Mouse (Mus musculus): Measurements from ENCODE around the gene Suv39h2. TPM values are rescaled to one million over a fixed set of nuclear protein-coding genes. Genes with fewer than 3 reads are reported as not detected.

Gene Suv39h2
- total and polyA plus RNA-seq, 3 experiments = 13.9 to 16.0 TPM; not detected in 1

DNA sequence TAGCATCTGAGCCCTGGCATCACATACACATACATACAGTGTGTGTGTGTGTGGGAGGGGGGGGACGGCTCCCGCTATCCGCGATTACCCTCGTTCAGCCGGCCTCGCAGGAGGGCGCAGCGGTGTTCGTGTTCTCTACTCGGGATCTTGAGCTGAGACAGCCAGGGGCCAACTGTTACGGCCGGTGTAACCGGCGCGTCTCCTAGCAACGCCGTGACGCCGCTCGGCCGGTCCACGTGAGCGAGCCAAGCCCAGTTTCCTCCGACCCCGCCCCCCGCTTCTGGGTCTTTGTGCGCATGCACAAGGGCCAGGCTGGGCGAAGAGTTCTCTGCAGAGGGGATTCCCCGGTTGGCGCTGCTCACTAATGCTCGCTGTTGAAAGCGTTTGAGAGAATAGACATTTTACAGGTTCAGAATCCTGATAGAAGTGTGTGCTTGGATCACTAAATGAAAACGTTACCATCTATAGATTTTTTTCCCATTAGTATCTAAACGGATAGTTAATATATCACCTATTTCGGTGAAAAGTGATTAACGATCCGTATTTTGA lies 55.9 kb downstream of the Suv39h2 start (continued):
- TF ChIP-seq TAL1 (IDR thresholded peaks at IDR 0.05; ENCODE audit: low read length) (no peak), SIN3A (IDR thresholded peaks at IDR 0.05; ENCODE audit: low read length) (peak; percentile 99), MYB (IDR thresholded peaks at IDR 0.05; ENCODE audit: low read depth, low read length) (0 out of 2 replicates have a peak, but pooled peaks have one; percentile 28)

DNA sequence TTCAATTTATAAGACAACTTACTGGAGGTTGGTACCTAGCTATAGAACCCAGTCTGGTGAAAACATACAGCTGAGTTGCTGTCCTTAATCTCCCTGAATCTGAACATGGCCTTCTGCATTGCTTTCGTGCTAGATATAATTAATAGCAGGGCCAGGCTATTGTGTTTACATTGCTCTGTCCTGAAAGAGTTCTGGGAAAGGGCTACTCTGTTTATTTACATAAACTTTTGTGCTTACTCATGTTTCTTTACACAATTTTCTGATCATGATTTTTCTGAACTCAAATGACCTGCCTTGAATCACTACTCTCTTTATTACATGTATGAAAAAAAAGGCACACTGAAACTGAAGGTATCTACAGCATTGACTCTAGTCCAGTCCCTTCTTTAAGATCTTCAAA lies 59.2 kb downstream of the Suv39h2 start:
- no peak overlapping the region for H3K27ac ChIP-seq (ENCODE audit: control insufficient read depth, low read depth, low read length)
- no peak overlapping the region for H3K9ac ChIP-seq (ENCODE audit: control insufficient read depth, low read depth, low read length, poor library complexity, severe bottlenecking)
- H3K4me1 ChIP-seq (ENCODE audit: control insufficient read depth in 1 of 2, insufficient read depth in 2 of 2, low read length in 2 of 2) = peaks cover 0 to 8% of the 10 kb centered on the region in 2 experiments; a peak in 2 of 4 replicates
- H3K79me2 ChIP-seq (ENCODE audit: control insufficient read depth, insufficient read depth, low read length, poor library complexity) = no peaks in the 10 kb centered on the region
- no peaks in the 10 kb centered on the region for H3K9me3 ChIP-seq (replicated peaks; ENCODE audit: insufficient read depth, low read length)
- no peak for DNase-seq (ENCODE audit: low read depth, low spot score)
- H3K36me3 ChIP-seq (ENCODE audit: control insufficient read depth in 1 of 2, insufficient read depth in 2 of 2, low read length in 2 of 2) = peaks cover 0 to 4% of the 10 kb centered on the region in 2 experiments; a peak in 2 of 4 replicates
- no peak overlapping the region for H3K4me3 ChIP-seq (ENCODE audit: control insufficient read depth in 1 of 2, insufficient read depth in 1 of 2, low read depth in 2 of 2, low read length in 2 of 2)
- peaks cover 2 to 5% of the 10 kb centered on the region in 2 experiments; a peak in 3 of 4 replicates for H3K27me3 ChIP-seq (ENCODE audit: control insufficient read depth in 1 of 2, insufficient read depth in 2 of 2, low read length in 2 of 2)
- TF ChIP-seq CTCF (IDR thresholded peaks at IDR 0.05 in 2 of 3, conservative IDR thresholded peaks at IDR 0.05 in 1 of 3; ENCODE audit: control insufficient read depth in 1 of 3, insufficient read depth in 1 of 3, low read depth in 2 of 3, low read length in 3 of 3, poor library complexity in 1 of 3, severe bottlenecking in 1 of 3) (no peak), ZKSCAN1 (IDR thresholded peaks at IDR 0.05; ENCODE audit: low read depth, low read length) (no peak), ZC3H11A (IDR thresholded peaks at IDR 0.05; ENCODE audit: low read depth, low read length) (no peak), MAX (IDR thresholded peaks at IDR 0.05; ENCODE audit: low read length) (no peak), BHLHE40 (IDR thresholded peaks at IDR 0.05; ENCODE audit: borderline replicate concordance, low read depth, low read length) (no peak), ETS1 (IDR thresholded peaks at IDR 0.05; ENCODE audit: low read depth, low read length) (no peak)

- no peak overlapping the region for H3K9ac ChIP-seq (ENCODE audit: control insufficient read depth, low read depth, low read length, poor library complexity, severe bottlenecking)
- 0 out of 4 replicates have a peak, but pooled peaks cover 0 to 2% of the 10 kb centered on the region in 2 experiments for H3K36me3 ChIP-seq (ENCODE audit: control insufficient read depth in 1 of 2, insufficient read depth in 2 of 2, low read length in 2 of 2)
- no peak for TF ChIP-seq JUND (IDR thresholded peaks at IDR 0.05; ENCODE audit: low read depth, low read length)
- TF ChIP-seq MXI1 (IDR thresholded peaks at IDR 0.05; ENCODE audit: low read depth, low read length) = no peak
- TF ChIP-seq ZC3H11A (IDR thresholded peaks at IDR 0.05; ENCODE audit: low read depth, low read length) = peak; percentile 56
- no peak for TF ChIP-seq MAZ (IDR thresholded peaks at IDR 0.05; ENCODE audit: low read depth, low read length)
- no peak for TF ChIP-seq MAX (IDR thresholded peaks at IDR 0.05; ENCODE audit: low read length)
- TF ChIP-seq RAD21 (IDR thresholded peaks at IDR 0.05; ENCODE audit: low read depth, low read length) = peak; percentile 74
- peak; percentile 75 to 83 (median 79) for TF ChIP-seq CTCF (IDR thresholded peaks at IDR 0.05 in 2 of 3, conservative IDR thresholded peaks at IDR 0.05 in 1 of 3; ENCODE audit: control insufficient read depth in 1 of 3, insufficient read depth in 1 of 3, low read depth in 2 of 3, low read length in 3 of 3, poor library complexity in 1 of 3, severe bottlenecking in 1 of 3)
- TF ChIP-seq SMC3 (IDR thresholded peaks at IDR 0.05; ENCODE audit: low read depth, low read length) = peak; percentile 68
- peaks cover 2 to 5% of the 10 kb centered on the region in 2 experiments; a peak in 3 of 4 replicates for H3K27me3 ChIP-seq (ENCODE audit: control insufficient read depth in 1 of 2, insufficient read depth in 2 of 2, low read length in 2 of 2)
- H3K4me3 ChIP-seq (ENCODE audit: control insufficient read depth in 1 of 2, insufficient read depth in 1 of 2, low read depth in 2 of 2, low read length in 2 of 2) = no peak overlapping the region
- H3K79me2 ChIP-seq (ENCODE audit: control insufficient read depth, insufficient read depth, low read length, poor library complexity) = no peaks in the 10 kb centered on the region
- peaks cover 0 to 6% of the 10 kb centered on the region in 2 experiments; a peak in 2 of 4 replicates for H3K4me1 ChIP-seq (ENCODE audit: control insufficient read depth in 1 of 2, insufficient read depth in 2 of 2, low read length in 2 of 2)
- no peak overlapping the region for H3K27ac ChIP-seq (ENCODE audit: control insufficient read depth, low read depth, low read length)
- no peaks in the 10 kb centered on the region for H3K9me3 ChIP-seq (replicated peaks; ENCODE audit: insufficient read depth, low read length)
- DNase-seq (ENCODE audit: low read depth, low spot score) = peak; percentile 79
Observed at GRCm38 (mm10) chr2:3414241-3414640, 60.6 kb downstream of the Suv39h2 start.
